Mouse (Mus musculus): Measurements from ENCODE around the gene Rfx7.

DNA sequence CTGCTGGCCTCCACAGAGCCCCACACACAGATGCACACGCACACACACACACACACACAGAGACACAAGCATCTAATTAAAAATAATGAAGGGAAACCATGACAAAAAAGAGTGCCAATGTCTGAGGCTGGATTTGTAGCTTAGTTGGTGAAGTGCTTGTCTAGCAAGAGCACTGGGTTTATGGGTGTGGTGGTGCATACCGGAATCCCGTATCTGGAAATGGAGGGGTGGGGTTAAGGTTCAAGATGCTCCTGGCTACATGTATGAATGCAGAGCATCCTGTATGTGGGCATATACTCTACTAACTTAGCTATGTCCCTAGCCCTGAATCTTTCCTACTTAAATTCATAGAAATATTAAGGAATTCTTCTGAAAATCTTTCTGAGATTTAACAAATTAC lies 135.1 kb downstream of the Rfx7 start:
- TF ChIP-seq CTCF (IDR thresholded peaks at IDR 0.05; ENCODE audit: insufficient read depth, low read depth, low read length) (no peak), POLR2A (IDR thresholded peaks at IDR 0.05; ENCODE audit: insufficient read depth, low read depth, low read length) (no peak)

Measured in olfactory bulb, adult 2 months (tissue).